Mouse (Mus musculus) urinary bladder, postnatal 14 days (tissue): ENCODE measurements around the gene Kdm5b.
A peak's percentile ranks its signal among the peaks of the same experiment; 100 is the strongest.

ENCODE experiments used
- DNase-seq: peaks from one replicate; pipeline ENCODE4 v3.0.0; 2021; ENCODE audit warnings: low spot score

Gene Kdm5b

GRCm38 (mm10) chr1:134549632-134550132 is 10.3 kb upstream of the Kdm5b start, which contains the start of gene Mgat4e:
Mgat4e (minus strand) TSS chr1:134549682.
- no peak for DNase-seq

- no peak for DNase-seq
Observed at GRCm38 (mm10) chr1:134551869-134552268, 8.1 kb upstream of the Kdm5b start.

GRCm38 (mm10) chr1:134552396-134552795 is 7.6 kb upstream of the Kdm5b start:
- no peak for DNase-seq

GRCm38 (mm10) chr1:134555240-134555870 is 4.6 kb upstream of the Kdm5b start:
- DNase-seq: peak; percentile 78

- DNase-seq: peak; percentile 61
Observed at GRCm38 (mm10) chr1:134555871-134556670, 3.9 kb upstream of the Kdm5b start.

- DNase-seq: peak; percentile 97
Observed at GRCm38 (mm10) chr1:134556671-134557218, 3.2 kb upstream of the Kdm5b start.

GRCm38 (mm10) chr1:134558511-134558910 is 1.5 kb upstream of the Kdm5b start:
- no peak for DNase-seq

GRCm38 (mm10) chr1:134559226-134559625 is 745 bp upstream of the Kdm5b start:
- no peak for DNase-seq

- DNase-seq: peak; percentile 55
Observed at GRCm38 (mm10) chr1:134560396-134560795, 425 bp downstream of the Kdm5b start.

- DNase-seq: peak; percentile 21
Observed at GRCm38 (mm10) chr1:134560801-134561769, 1.1 kb downstream of the Kdm5b start.

GRCm38 (mm10) chr1:134561770-134562143 is 1.8 kb downstream of the Kdm5b start:
- DNase-seq: no peak

GRCm38 (mm10) chr1:134562457-134562856 is 2.5 kb downstream of the Kdm5b start:
- DNase-seq: no peak

- no peak for DNase-seq
Observed at GRCm38 (mm10) chr1:134563726-134564125, 3.8 kb downstream of the Kdm5b start.

GRCm38 (mm10) chr1:134567511-134567910 is 7.5 kb downstream of the Kdm5b start:
- DNase-seq: no peak

- no peak for DNase-seq
Observed at GRCm38 (mm10) chr1:134570171-134570570, 10.2 kb downstream of the Kdm5b start.

- no peak for DNase-seq
Observed at GRCm38 (mm10) chr1:134570631-134571030, 10.7 kb downstream of the Kdm5b start.

- DNase-seq: no peak
Observed at GRCm38 (mm10) chr1:134573300-134573931, 13.4 kb downstream of the Kdm5b start.

GRCm38 (mm10) chr1:134573932-134574315 is 14.0 kb downstream of the Kdm5b start:
- no peak for DNase-seq

- no peak for DNase-seq
Observed at GRCm38 (mm10) chr1:134577384-134578120, 17.6 kb downstream of the Kdm5b start.

- no peak for DNase-seq
Observed at GRCm38 (mm10) chr1:134580796-134581195, 20.8 kb downstream of the Kdm5b start.

- no peak for DNase-seq
Observed at GRCm38 (mm10) chr1:134583560-134583959, 23.6 kb downstream of the Kdm5b start.
